Mouse (Mus musculus) CH12.LX (cell line): ENCODE measurements around the gene Kcnd3.

ENCODE experiments used
- CTCF ChIP-seq, 2 experiments: IDR thresholded peaks in 1 of 2; conservative IDR thresholded peaks in 1 of 2; 2 replicates each; pipeline ENCODE4 v1.5.1; 2011 to 2012; ENCODE audit warnings: low read depth in 2 of 2, low read length in 2 of 2, improper control_type of control experiment in 1 of 2, inconsistent platforms in 1 of 2, mild to moderate bottlenecking in 1 of 2, moderate library complexity in 1 of 2
- ELF1 ChIP-seq: IDR thresholded peaks from 2 replicates; pipeline ENCODE4 v1.6.1; 2014; ENCODE audit warnings: low read depth, mild to moderate bottlenecking, inconsistent platforms, low read length, improper control_type of control experiment
- HCFC1 ChIP-seq: IDR thresholded peaks from 2 replicates; pipeline ENCODE4 v1.6.1; 2012; ENCODE audit warnings: low read depth, mild to moderate bottlenecking, inconsistent platforms, low read length, improper control_type of control experiment
- MAFK ChIP-seq: IDR thresholded peaks from 2 replicates; pipeline ENCODE4 v1.6.1; 2011; ENCODE audit warnings: low read length, improper control_type of control experiment; ENCODE audit not compliant: insufficient replicate concordance
- POLR2AphosphoS2 ChIP-seq: IDR thresholded peaks from 2 replicates; pipeline ENCODE4 v1.6.1; 2011; ENCODE audit warnings: low read depth, low read length, improper control_type of control experiment
- TBP ChIP-seq: conservative IDR thresholded peaks from 2 replicates; pipeline ENCODE4 v1.6.1; 2011; ENCODE audit warnings: low read depth, low read length, improper control_type of control experiment
- TCF12 ChIP-seq: IDR thresholded peaks from 2 replicates; pipeline ENCODE4 v1.6.1; 2014; ENCODE audit warnings: low read depth, mild to moderate bottlenecking, inconsistent platforms, low read length, improper control_type of control experiment
- USF1 ChIP-seq: IDR thresholded peaks from 2 replicates; pipeline ENCODE4 v1.6.1; 2014; ENCODE audit warnings: low read depth, mild to moderate bottlenecking, inconsistent platforms, low read length, improper control_type of control experiment
- ZC3H11A ChIP-seq: IDR thresholded peaks from 2 replicates; pipeline ENCODE4 v1.6.1; 2012; ENCODE audit warnings: low read depth, mild to moderate bottlenecking, inconsistent platforms, low read length, improper control_type of control experiment
- ZNF384 ChIP-seq: IDR thresholded peaks from 2 replicates; pipeline ENCODE4 v1.6.1; 2012; ENCODE audit warnings: low read depth, low read length, improper control_type of control experiment, inconsistent platforms

DNA sequence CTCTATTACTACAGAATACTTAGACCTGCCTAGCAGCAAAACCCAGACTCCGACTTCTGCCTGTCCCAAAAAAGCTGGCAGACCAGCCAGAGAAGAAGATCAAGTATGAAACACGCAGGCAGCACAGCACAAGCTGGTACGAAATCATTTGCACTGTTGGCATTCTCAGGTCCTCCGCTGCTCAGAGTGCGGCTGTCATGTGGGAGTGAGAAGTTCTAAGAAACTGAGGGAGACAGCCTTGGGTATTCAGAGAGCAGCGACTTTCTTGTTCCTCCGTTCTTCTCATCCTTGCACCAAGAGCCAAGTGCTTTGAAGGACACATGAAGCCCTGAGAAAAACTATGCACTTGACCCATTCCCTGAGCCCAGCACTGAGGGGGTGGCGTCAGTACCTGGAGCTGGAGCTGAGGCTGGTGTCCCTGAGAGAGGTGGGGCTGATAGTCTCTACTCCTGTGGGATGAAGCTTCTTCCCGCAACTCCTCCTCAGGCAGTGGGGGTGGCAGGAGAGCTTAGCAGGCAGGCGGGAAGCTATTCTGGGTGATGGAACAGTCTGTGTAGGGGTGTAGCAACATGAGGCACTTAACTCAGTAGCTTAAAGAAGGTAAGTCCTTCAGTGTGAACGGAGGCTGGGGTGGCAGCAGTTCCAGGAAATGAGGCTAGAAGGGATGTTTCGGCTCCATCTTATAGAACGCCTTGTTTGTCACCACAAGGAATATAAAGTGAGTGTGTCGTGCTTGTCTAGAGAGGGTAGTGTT lies 241.4 kb downstream of the Kcnd3 start:
- TF ChIP-seq POLR2AphosphoS2: no peak
- TF ChIP-seq CTCF (conservative IDR thresholded peaks at IDR 0.05 in 1 of 2, IDR thresholded peaks at IDR 0.05 in 1 of 2; ENCODE audit: low read depth in 2 of 2, low read length in 2 of 2): no peak
- no peak for TF ChIP-seq HCFC1
- no peak for TF ChIP-seq USF1
- TF ChIP-seq MAFK: no peak
- no peak for TF ChIP-seq TCF12
- TF ChIP-seq ELF1: no peak
- TF ChIP-seq ZC3H11A: no peak
- no peak for TF ChIP-seq TBP
- TF ChIP-seq ZNF384: no peak
